Mouse (Mus musculus) MEL (cell line): ENCODE measurements at regions not wholly inside any gene's neighbourhood (a gene's known extent, or its start where the extent isn't known, plus 50 kb on each side); places are given as distances from the start of the nearest gene placed in this dataset.

Experiments used
- CHD2 ChIP-seq: IDR thresholded peaks from 2 replicates; pipeline ENCODE4 v1.6.1; 2011; ENCODE audit warnings: low read length, improper control_type of control experiment
- CTCF ChIP-seq, 3 experiments: IDR thresholded peaks in 2 of 3; conservative IDR thresholded peaks in 1 of 3; 2 replicates each; pipeline ENCODE4 v1.5.1; 2011 to 2012; ENCODE audit warnings: low read length in 3 of 3, low read depth in 2 of 3, mild to moderate bottlenecking in 2 of 3, improper control_type of control experiment in 1 of 3, inconsistent platforms in 1 of 3, mixed read lengths in 1 of 3, moderate library complexity in 1 of 3; ENCODE audit not compliant: control insufficient read depth in 1 of 3, insufficient read depth in 1 of 3, poor library complexity in 1 of 3, severe bottlenecking in 1 of 3
- EP300 ChIP-seq, 2 experiments: IDR thresholded peaks; 2 replicates each; pipeline ENCODE4 v1.6.1; 2011; ENCODE audit warnings: improper control_type of control experiment in 2 of 2, low read length in 2 of 2, low read depth in 1 of 2, mild to moderate bottlenecking in 1 of 2
- JUND ChIP-seq: IDR thresholded peaks from 2 replicates; pipeline ENCODE4 v1.6.1; 2011; ENCODE audit warnings: low read depth, mild to moderate bottlenecking, improper control_type of control experiment, low read length
- MAX ChIP-seq: IDR thresholded peaks from 2 replicates; pipeline ENCODE4 v1.6.1; 2011; ENCODE audit warnings: low read length, improper control_type of control experiment
- MEF2A ChIP-seq: IDR thresholded peaks from 2 replicates; pipeline ENCODE4 v1.6.1; 2014; ENCODE audit warnings: low read depth, mild to moderate bottlenecking, inconsistent platforms, low read length, improper control_type of control experiment; ENCODE audit not compliant: poor library complexity, insufficient replicate concordance, severe bottlenecking; ENCODE audit errors: extremely low read depth
- MYB ChIP-seq: IDR thresholded peaks from 2 replicates; pipeline ENCODE4 v1.6.1; 2011; ENCODE audit warnings: mild to moderate bottlenecking, low read depth, low read length, improper control_type of control experiment
- NELFE ChIP-seq: IDR thresholded peaks from 2 replicates; pipeline ENCODE4 v1.6.1; 2011; ENCODE audit warnings: low read depth, low read length, improper control_type of control experiment
- POLR2A ChIP-seq, 2 experiments: IDR thresholded peaks; 2 replicates each; pipeline ENCODE4 v1.6.1; 2011 to 2012; ENCODE audit warnings: low read length in 2 of 2, mild to moderate bottlenecking in 2 of 2, control low read depth in 1 of 2, improper control_type of control experiment in 1 of 2, low read depth in 1 of 2, moderate library complexity in 1 of 2; ENCODE audit not compliant: control insufficient read depth in 1 of 2, insufficient read depth in 1 of 2, poor library complexity in 1 of 2
- RAD21 ChIP-seq: IDR thresholded peaks from 2 replicates; pipeline ENCODE4 v1.6.1; 2011; ENCODE audit warnings: mild to moderate bottlenecking, low read depth, low read length, improper control_type of control experiment
- USF1 ChIP-seq: IDR thresholded peaks from 2 replicates; pipeline ENCODE4 v1.6.1; 2014; ENCODE audit warnings: low read depth, mild to moderate bottlenecking, inconsistent platforms, low read length, improper control_type of control experiment, moderate library complexity
- ZMIZ1 ChIP-seq: IDR thresholded peaks from 2 replicates; pipeline ENCODE4 v1.6.1; 2012; ENCODE audit warnings: low read depth, mild to moderate bottlenecking, inconsistent platforms, low read length, improper control_type of control experiment, moderate library complexity

DNA sequence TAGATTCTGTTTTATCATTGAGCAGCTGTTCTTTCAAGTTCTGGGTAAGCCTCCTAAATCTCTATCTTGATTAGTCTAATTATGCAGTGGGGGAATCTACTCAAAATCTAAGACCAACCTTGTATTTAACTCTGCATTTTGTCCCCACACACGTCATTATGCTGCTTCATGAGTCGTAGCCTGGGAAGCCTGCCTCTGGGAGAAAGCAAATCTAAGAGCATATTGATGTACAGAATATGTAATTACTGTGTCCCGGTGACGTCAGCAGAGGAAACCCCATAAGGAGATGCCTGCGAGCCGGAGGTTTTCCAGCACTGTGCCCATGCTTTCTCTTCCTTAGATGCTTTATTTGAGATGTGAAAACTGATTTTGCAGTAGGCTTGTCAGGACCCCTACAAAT lies 161.7 kb downstream of the Rps29 start:
- TF ChIP-seq ZMIZ1 (no peak), USF1 (no peak), JUND (no peak), MAX (no peak), NELFE (no peak), MYB (no peak), CHD2 (no peak), POLR2A (IDR thresholded peaks at IDR 0.05; ENCODE audit: control insufficient read depth in 1 of 2, insufficient read depth in 1 of 2, low read depth in 1 of 2, low read length in 2 of 2, poor library complexity in 1 of 2) (no peak), EP300 (IDR thresholded peaks at IDR 0.05; ENCODE audit: low read depth in 1 of 2, low read length in 2 of 2) (no peak), MEF2A (no peak), RAD21 (no peak), CTCF (IDR thresholded peaks at IDR 0.05 in 2 of 3, conservative IDR thresholded peaks at IDR 0.05 in 1 of 3; ENCODE audit: control insufficient read depth in 1 of 3, insufficient read depth in 1 of 3, low read depth in 2 of 3, low read length in 3 of 3, poor library complexity in 1 of 3, severe bottlenecking in 1 of 3) (no peak)
